Mouse (Mus musculus): Measurements from ENCODE around the gene 1700123L14Rik.
"Not testable (repeated sequence)": the region's sequence is repeated elsewhere in the genome, so short reads cannot be mapped to it uniquely, and the experiment has no call there.

The 1700123L14Rik gene

DNA sequence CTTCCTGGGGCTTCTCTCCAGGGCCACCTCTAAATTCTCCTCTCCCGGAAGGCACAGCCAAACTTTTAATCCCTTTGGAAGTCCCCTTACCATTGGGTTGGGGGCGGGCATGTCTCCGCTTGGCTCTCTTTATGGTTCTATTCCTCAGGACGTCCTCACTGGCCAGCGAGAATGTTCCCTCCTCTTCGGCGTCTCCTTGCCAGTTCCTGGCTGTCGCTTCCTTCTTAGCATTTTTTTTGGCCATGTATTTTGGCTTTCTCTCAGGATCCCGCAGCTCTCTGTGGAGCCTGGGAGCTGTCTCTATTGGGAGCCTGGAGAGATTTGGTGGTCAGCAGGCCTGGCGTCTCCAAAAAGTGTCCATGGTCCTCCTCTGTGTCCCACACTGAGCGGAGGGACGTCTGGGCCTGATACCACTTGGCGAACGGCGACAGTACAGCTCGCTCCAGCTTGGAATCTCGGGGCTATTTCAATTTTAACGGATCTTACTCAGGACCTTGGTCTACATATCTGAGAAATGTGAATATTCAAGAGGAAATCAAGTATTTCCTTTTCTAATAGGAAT is at the start of gene 1700123L14Rik:
Gene 1700123L14Rik (minus strand): TSS at position 426 of the 562 bp plus-strand sequence.
- no peak for DNase-seq

DNA sequence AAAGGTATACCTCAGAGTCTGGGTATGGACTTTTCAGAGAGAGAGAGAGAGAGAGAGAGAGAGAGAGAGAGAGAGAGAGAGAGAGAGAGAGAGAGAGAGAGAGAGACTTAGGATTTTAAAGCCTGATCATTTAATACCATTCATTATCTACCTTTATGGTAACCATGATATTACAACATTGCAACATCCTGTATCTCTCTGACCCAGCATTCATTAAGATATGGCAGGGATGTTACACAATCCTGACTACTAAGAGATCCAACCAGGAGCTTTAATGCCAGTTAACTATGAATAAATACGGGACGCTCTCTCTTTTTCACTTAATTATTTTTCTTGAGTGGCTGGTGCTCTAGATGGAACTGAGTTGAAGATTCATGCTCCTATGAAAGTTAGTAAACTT is 39.4 kb upstream of the 1700123L14Rik start:
- DNase-seq = no peak

DNA sequence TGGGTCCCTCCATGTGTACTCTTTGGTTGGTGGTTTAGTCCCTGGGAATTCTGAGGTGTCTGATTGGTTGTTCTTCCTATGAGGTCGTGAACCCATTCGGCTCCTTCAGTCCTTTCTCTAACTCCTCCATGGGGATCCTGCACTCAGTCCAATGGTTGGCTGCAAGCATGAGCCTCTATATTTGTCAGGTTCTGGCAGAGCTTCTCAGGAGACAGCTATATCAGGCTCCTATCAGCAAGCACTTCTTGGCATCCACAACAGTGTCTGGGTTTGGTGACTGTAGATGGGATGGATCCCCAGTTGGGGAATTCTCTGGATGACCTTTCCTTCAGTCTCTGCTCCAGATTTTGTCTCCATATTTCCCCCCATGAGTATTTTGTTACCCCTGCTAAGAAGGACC is 32.9 kb upstream of the 1700123L14Rik start:
- not testable (repeated sequence) for DNase-seq

DNA sequence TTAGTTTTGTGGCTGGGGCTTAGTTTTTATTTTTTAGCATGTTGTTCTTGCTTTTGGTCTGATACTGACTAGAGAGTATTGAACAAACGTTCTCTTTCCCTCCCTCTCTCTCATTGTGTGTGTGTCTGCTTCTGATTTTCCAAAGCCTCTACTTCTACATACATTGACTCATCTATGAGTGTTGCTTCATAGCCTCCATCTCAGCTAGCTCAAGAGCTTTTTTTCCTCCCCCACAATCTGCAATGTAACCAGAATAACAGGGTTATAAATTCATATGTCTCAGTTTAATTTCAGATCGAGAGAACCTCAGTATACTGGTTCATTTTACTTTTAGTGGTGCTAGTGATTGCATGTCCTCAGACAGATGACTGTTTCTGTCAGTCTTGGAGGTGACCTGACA is 20.5 kb upstream of the 1700123L14Rik start:
- DNase-seq = no peak

DNA sequence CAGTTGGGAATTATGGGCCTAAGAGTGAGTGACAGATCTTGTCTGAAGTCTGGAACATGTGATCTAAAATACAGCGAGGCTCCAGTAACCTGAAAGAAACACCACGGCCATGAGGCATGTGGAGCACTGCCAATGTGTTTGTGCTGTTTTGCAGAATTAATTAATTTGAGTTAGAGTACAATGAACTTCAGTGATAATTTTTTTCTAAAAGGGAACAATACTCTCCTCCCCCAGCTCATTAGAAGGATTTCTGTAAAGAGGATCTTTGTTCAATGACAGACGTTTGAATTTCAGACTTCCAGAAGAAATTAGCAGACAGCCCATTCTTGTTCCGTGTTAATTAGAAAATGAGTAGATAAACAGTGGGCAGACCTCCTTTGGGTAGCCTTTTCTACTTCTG is 17.3 kb upstream of the 1700123L14Rik start:
- no peak for DNase-seq

DNA sequence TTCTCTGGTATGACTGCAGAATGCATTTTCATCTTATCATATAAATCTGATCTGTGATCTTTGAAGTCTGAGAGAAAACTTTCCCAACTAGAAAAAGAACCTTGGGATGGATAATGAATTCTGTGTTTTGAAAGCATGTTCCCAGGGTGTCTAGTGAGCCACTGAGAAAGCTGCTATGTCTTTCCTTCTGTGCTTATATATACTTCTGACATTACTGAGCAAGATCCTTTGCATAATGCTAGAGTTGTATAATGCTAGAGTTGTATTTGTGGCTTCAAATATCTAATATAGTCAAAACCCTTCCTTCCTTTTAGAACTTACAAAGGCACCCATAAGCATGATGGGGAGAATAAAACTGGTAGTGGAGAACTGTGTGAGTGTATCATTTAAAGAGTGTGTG is 12.5 kb upstream of the 1700123L14Rik start:
- no peak for DNase-seq

DNA sequence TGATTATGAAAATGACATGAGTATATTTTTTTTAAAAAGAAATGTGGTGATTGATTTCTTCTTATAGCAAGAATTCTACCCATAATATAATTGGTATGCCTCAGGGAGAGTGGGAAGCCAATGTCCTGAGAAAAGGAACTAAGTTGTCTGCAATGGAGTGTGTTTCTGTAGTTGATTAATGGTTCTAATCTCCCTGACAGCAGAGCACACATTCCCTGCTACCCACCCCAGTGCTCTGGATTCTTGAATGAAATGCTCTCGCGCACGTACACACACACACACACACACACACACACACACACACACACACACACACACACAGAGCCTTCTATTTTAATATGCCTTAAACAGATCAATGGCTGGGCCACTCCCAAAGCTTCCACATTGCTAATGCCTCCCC is 7.6 kb upstream of the 1700123L14Rik start:
- DNase-seq = no peak

DNA sequence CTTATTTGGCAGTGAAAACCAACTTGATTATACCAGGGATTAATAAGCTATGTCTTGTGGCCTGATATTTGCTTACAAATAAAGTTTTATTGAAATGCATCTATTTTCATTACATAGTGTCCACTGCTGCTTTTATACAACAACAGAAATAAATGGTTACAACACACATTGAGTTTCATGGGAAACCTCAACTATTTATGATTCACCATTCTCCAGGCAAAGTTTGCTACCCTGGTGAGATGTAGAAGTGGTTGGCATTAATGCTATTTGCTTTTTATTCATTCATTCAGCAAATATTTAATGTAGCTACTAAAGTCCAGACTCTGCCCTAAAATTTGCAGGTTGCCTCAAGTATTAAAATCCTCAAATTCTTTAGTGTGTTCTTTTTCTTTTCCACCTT is 988 bp upstream of the 1700123L14Rik start:
- no peak for DNase-seq

DNA sequence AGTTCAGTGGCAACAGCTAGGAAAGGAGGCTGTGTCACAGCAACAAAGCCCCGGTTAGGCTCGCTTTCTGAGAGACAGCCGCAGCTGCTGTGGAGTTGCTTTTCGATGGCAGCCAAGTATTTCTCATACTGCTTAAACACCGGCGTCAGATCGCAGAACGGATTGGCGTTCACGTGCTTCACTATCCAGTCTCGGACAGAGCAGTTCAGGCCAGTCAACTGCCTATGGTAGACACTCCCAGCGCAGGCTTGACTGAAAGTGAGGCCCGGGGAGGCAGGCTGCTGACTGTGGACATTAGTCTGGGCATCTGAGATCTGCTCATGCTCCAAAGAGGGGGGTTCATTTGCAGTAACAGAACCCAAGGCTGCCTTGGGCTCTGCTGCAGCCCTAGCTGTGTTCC is 640 bp downstream of the 1700123L14Rik start:
- peak; percentile 2 for DNase-seq

DNA sequence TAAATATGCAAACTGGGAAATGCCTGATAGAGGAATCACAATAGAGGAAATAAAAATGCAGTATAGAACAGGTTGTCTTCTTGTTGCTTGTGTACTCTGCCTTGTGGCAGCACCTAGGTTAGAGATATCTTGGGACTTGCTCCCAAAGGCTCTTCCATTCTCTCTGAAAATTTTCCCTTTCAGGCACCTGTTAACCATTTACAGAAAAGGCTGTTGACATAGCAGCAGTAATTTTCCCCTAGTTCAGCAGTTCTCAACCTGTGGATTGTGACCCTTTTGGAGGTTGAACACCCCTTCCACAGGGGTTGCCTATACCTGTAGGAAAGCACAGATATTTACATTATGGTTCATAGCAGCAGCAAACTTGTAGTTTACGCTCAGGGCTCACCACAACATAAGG is 22.7 kb downstream of the 1700123L14Rik start:
- no peak for DNase-seq

DNA sequence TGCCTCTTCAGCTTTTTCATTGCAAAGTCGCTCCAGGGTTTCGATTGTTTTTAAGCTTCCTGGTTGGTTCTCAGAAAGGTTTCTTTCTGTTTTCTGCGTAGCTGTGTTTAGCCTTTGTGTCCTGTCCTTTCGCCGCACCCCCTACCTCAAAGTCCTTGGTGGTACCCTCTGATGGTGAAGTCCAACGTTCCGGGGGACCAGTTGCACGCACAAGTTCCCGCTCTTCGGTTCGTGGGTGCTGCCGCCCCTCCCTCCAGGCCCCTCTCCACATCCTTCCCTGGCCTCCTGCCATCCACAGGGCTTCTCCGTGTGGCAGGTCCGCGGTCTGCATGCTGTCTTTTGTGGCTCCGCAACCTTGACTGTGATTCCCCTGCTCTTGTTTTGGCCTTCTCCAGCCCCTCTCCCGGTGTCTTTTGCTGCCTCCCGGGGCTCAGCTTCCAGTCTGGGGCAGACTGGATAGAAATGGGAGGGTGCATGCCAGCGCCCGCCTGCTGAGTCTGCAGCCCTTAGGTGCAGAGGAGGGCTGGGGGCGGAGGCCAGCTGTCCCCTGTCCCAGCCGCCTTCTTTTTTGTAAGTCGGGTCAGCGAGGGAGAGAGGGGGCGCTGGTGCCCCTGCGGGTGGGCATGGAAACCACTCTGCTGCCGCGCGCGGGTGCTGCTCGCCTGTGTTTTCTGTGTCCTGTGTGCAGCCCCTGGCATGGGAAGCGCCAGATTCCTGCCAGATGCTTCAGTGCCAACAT is 49.3 kb downstream of the 1700123L14Rik start:
- peak; percentile 69 for DNase-seq

DNA sequence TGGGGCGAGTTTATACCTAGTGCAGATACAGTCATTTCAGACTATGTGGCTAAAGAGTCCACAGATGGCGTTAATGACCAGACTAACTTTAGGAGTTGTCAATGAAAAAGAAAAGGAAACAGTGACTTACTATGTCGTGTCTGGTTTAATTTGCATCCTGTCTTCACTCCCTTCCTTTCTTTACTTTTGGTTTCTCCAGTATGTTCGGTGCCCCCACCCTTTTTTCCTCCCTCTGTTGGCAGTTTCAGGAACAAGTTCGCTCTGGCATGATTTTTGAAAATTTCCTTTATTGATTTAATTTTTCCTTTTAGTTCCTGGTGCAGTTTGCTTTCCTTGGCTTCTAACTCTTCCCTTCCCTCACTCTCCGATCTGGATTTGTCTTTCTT is 49.9 kb downstream of the 1700123L14Rik start:
- DNase-seq = no peak
